Mouse (Mus musculus): ENCODE results near the gene Rora. TPM values are rescaled to one million over a fixed set of nuclear protein-coding genes. Genes with fewer than 3 reads are reported as not detected.

Gene Rora
- polyA plus RNA-seq, 1 experiment, result 4.7 TPM

DNA sequence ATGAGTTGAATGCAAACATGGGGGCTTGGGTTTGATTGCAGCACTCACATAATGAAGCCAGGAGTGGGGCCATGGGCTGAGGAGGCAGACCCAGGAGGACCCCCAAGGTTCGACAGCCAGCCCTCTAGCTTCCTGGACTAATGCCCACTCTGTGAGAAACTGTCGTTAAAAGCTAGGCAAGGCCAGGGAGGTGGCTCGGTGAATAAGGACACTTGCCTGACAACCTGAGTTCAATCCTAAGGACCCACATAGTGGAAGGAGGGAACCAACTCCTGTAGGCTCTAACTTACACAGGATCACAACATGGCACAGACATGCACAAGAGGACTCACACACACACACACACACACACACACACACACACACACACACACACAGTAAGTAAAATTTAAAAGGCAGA, 527.4 kb downstream of the Rora start:
- TF ChIP-seq POLR2A (IDR thresholded peaks at IDR 0.05; ENCODE audit: control insufficient read depth, extremely low read depth, insufficient read depth, low read length, poor library complexity) (no peak), CTCF (IDR thresholded peaks at IDR 0.05; ENCODE audit: borderline replicate concordance, control insufficient read depth, extremely low read depth, insufficient read depth, low read length, poor library complexity) (no peak)
- no peaks in the 10 kb centered on the region for H3K4me1 ChIP-seq (replicated peaks; ENCODE audit: control insufficient read depth, insufficient read depth, low read length)
- no peak overlapping the region for H3K4me3 ChIP-seq (ENCODE audit: control insufficient read depth, insufficient read depth, low read length)
- H3K27me3 ChIP-seq (ENCODE audit: control insufficient read depth, insufficient read depth, low read length), result no peaks in the 10 kb centered on the region
- no peaks in the 10 kb centered on the region for H3K36me3 ChIP-seq (ENCODE audit: control insufficient read depth, insufficient read depth, low read length)
- no peak for DNase-seq
- no peak overlapping the region for H3K27ac ChIP-seq (ENCODE audit: control insufficient read depth, insufficient read depth, low read length)
- WGBS, result 79% methylated on average over 3 of the region's 3 CpGs

DNA sequence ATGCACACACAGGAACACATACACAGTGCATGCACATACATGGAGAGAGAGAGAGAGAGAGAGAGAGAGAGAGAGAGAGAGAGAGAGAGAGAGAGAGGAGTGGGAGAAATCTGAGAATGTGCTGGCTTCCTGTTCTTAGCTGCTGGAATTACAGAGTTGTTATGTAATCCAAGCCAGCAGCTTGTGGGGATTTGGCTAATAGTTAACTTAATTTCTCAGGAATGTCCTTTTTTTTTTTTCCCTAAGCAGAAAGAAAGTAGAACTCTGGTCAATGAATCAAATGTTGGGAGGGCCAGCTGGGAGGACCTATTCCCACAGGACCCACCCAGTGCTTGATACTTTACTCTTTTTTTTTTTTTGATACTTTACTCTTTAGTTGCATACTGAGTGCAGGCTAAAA, 527.8 kb downstream of the Rora start:
- Histone ChIP-seq H3K27ac (ENCODE audit: control insufficient read depth, insufficient read depth, low read length) (no peak overlapping the region), H3K36me3 (ENCODE audit: control insufficient read depth, insufficient read depth, low read length) (no peaks in the 10 kb centered on the region), H3K27me3 (ENCODE audit: control insufficient read depth, insufficient read depth, low read length) (no peaks in the 10 kb centered on the region), H3K4me1 (replicated peaks; ENCODE audit: control insufficient read depth, insufficient read depth, low read length) (no peaks in the 10 kb centered on the region), H3K4me3 (ENCODE audit: control insufficient read depth, insufficient read depth, low read length) (no peak overlapping the region)
- TF ChIP-seq CTCF (IDR thresholded peaks at IDR 0.05; ENCODE audit: borderline replicate concordance, control insufficient read depth, extremely low read depth, insufficient read depth, low read length, poor library complexity), result no peak
- no peak for DNase-seq

DNA sequence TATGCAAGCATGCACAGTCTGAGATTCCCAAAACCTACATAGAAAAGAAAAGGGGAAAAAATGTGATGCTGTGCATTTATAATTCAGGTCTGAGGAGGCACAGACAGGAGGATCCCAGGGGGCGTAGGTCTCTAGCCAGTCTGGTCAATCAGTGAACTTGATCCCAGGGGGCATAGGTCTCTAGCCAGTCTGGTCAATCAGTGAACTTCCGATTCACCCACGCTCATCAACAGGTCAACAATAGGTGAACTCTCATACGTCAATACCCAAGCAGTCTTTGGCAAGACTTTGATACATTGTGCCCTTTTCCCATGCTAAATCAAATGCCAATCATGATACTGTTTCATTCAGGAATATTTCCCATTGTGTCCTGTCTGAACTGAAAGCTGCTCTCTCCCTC, 530.3 kb downstream of the Rora start:
- no peaks in the 10 kb centered on the region for H3K36me3 ChIP-seq (ENCODE audit: control insufficient read depth, insufficient read depth, low read length)
- TF ChIP-seq CTCF (IDR thresholded peaks at IDR 0.05; ENCODE audit: borderline replicate concordance, control insufficient read depth, extremely low read depth, insufficient read depth, low read length, poor library complexity), result no peak
- no peak for TF ChIP-seq POLR2A (IDR thresholded peaks at IDR 0.05; ENCODE audit: control insufficient read depth, extremely low read depth, insufficient read depth, low read length, poor library complexity)
- no peak overlapping the region for H3K27ac ChIP-seq (ENCODE audit: control insufficient read depth, insufficient read depth, low read length)
- WGBS, result 98% methylated on average over 4 of the region's 4 CpGs
- DNase-seq, result no peak
- H3K4me3 ChIP-seq (ENCODE audit: control insufficient read depth, insufficient read depth, low read length), result no peak overlapping the region
- H3K4me1 ChIP-seq (replicated peaks; ENCODE audit: control insufficient read depth, insufficient read depth, low read length), result no peaks in the 10 kb centered on the region
- no peaks in the 10 kb centered on the region for H3K27me3 ChIP-seq (ENCODE audit: control insufficient read depth, insufficient read depth, low read length)

DNA sequence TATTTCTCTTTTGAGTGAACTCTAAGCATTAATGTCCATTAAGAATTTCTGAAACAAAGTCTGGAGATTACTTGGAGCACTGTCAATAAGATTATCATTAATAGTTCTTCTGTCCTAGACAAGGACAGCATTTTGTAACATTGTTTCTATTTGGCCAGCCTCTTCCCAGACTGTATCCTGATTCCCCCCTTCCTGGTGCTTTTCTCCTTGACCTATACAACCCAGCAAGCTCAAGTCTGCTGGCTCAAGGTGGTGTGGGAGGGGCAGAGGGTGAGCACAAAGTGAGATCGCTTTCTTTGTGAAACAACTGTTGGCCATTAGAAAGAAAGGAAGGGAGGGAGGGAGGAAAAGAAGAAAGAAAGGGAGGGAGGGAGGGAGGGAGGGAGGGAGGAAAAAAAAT, 537.1 kb downstream of the Rora start:
- 89% methylated on average over 1 of the region's 1 CpGs for WGBS

DNA sequence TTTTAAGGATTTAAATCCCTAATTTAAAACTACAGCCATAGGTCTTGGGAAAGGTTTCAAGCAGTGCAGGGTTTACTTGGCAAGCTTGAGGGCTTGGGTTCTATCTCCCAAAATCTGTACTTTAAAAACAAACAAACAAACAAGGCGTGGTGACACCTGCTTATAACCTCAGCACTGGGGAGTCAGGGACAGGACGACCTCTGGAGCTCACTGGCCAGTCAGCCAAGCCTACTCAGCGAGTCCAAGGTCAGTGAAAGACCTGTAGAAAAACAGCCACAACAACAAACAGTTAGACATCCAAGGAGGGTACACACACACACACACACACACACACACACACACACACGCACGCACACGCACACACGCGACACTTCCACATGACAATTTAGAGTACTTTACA, 538.9 kb downstream of the Rora start:
- DNase-seq, result no peak
- Histone ChIP-seq H3K4me1 (replicated peaks; ENCODE audit: control insufficient read depth, insufficient read depth, low read length) (no peaks in the 10 kb centered on the region), H3K27me3 (ENCODE audit: control insufficient read depth, insufficient read depth, low read length) (no peaks in the 10 kb centered on the region), H3K27ac (ENCODE audit: control insufficient read depth, insufficient read depth, low read length) (no peak overlapping the region), H3K4me3 (ENCODE audit: control insufficient read depth, insufficient read depth, low read length) (no peak overlapping the region), H3K36me3 (ENCODE audit: control insufficient read depth, insufficient read depth, low read length) (no peaks in the 10 kb centered on the region)
- WGBS, result 97% methylated on average over 8 of the region's 8 CpGs
- no peak for TF ChIP-seq POLR2A (IDR thresholded peaks at IDR 0.05; ENCODE audit: control insufficient read depth, extremely low read depth, insufficient read depth, low read length, poor library complexity)
- no peak for TF ChIP-seq CTCF (IDR thresholded peaks at IDR 0.05; ENCODE audit: borderline replicate concordance, control insufficient read depth, extremely low read depth, insufficient read depth, low read length, poor library complexity)

More for the DNA sequence above, 537.1 kb downstream of the Rora start:
- no peak overlapping the region for H3K27ac ChIP-seq (ENCODE audit: control insufficient read depth, insufficient read depth, low read length)
- TF ChIP-seq POLR2A (IDR thresholded peaks at IDR 0.05; ENCODE audit: control insufficient read depth, extremely low read depth, insufficient read depth, low read length, poor library complexity) (no peak), CTCF (IDR thresholded peaks at IDR 0.05; ENCODE audit: borderline replicate concordance, control insufficient read depth, extremely low read depth, insufficient read depth, low read length, poor library complexity) (no peak)
- no peak for DNase-seq
- no peaks in the 10 kb centered on the region for H3K4me1 ChIP-seq (replicated peaks; ENCODE audit: control insufficient read depth, insufficient read depth, low read length)
- H3K27me3 ChIP-seq (ENCODE audit: control insufficient read depth, insufficient read depth, low read length), result no peaks in the 10 kb centered on the region
- H3K36me3 ChIP-seq (ENCODE audit: control insufficient read depth, insufficient read depth, low read length), result no peaks in the 10 kb centered on the region
- H3K4me3 ChIP-seq (ENCODE audit: control insufficient read depth, insufficient read depth, low read length), result no peak overlapping the region

DNA sequence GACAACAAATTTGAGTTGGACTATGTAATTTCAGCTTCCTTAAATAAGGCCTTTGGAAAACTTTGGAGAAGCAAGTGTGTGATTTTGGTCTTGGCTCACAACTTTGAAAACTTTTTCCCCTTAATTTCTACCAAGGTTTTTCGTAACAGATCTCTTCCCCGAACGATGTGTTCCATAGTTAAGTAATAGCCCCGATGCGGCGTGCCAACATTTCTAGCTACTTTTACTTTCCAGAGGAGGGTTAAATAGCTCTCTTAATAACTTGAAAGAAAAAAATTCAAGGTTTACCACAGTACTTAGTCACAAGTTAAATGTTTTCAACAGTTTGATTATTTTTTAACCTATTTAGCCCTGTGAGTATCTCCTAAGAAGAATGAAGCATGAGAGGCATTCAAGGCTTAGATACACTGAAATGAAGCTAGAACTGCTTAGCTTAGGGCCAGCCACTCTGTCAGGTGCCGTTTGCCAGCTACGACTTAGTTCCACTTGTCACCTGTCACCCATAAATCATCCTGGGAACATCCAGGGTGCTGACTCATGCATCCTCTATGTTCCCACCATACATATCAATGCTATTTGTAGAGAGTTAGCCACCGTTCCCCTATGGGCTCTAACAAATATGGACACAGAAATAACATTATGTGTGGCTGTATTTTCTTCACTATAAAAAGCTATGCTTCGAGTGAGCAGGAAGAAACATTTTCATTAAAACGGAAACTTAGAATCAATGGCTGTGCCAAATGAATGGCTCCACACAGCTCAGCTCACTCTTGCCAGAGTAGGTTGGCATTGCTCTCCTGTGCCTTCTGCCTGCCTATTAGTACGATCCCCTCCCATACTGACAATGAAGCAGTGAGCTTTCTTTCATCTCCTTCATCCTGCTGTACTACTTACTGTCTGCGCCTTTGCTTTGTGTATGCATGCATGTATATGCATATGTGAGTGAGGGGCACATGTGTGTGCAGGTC, 541.3 kb downstream of the Rora start:
- no peak for DNase-seq

More for the DNA sequence above, 541.3 kb downstream of the Rora start:
- no peak for TF ChIP-seq CTCF (IDR thresholded peaks at IDR 0.05; ENCODE audit: borderline replicate concordance, control insufficient read depth, extremely low read depth, insufficient read depth, low read length, poor library complexity)
- TF ChIP-seq POLR2A (IDR thresholded peaks at IDR 0.05; ENCODE audit: control insufficient read depth, extremely low read depth, insufficient read depth, low read length, poor library complexity), result no peak
- no peaks in the 10 kb centered on the region for H3K27me3 ChIP-seq (ENCODE audit: control insufficient read depth, insufficient read depth, low read length)
- no peaks in the 10 kb centered on the region for H3K36me3 ChIP-seq (ENCODE audit: control insufficient read depth, insufficient read depth, low read length)
- no peaks in the 10 kb centered on the region for H3K4me1 ChIP-seq (replicated peaks; ENCODE audit: control insufficient read depth, insufficient read depth, low read length)
- H3K4me3 ChIP-seq (ENCODE audit: control insufficient read depth, insufficient read depth, low read length), result no peak overlapping the region
- WGBS, result 55% methylated on average over 13 of the region's 13 CpGs
- no peak overlapping the region for H3K27ac ChIP-seq (ENCODE audit: control insufficient read depth, insufficient read depth, low read length)

Data from thymus, adult 2 months (tissue).